In genomic region chr5:87458810-87459209, GRCm38 (mm10) we compare ENCODE assay signal across 24 mouse cellular contexts. TPM values are rescaled to one million over a fixed set of nuclear protein-coding genes. Genes with fewer than 3 reads are reported as not detected.
"Had no signal": no experiment of that assay in that cellular context is flagged by ENCODE, and none has a peak within 500 bp of the region (broad histone marks: within the 10 kb centered on the region; RNA-seq: fewer than 3 reads in every experiment).

No protein-coding gene starts in this region.

- H3K4me2 ChIP-seq: liver, embryonic 15.5 days; lung, embryonic 14.5 days; neural tube, embryonic 13.5 days; neural tube, embryonic 15.5 days had no signal

- H3K36me3 ChIP-seq: liver, embryonic 15.5 days; midbrain, embryonic 10.5 days; neural tube, embryonic 13.5 days; neural tube, embryonic 15.5 days had no signal

- H3K4me3 ChIP-seq: liver, embryonic 15.5 days; midbrain, embryonic 10.5 days; myocyte; neural tube, embryonic 13.5 days; neural tube, embryonic 15.5 days had no signal

- H3K4me1 ChIP-seq: liver, embryonic 15.5 days; midbrain, embryonic 10.5 days; neural tube, embryonic 13.5 days; neural tube, embryonic 15.5 days had no signal

- H3K9me3 ChIP-seq: liver, embryonic 15.5 days; midbrain, embryonic 10.5 days; neural tube, embryonic 13.5 days; neural tube, embryonic 15.5 days had no signal

- H3K9ac ChIP-seq: liver, embryonic 15.5 days; lung, embryonic 14.5 days; neural tube, embryonic 13.5 days; neural tube, embryonic 15.5 days had no signal

- ATAC-seq: midbrain, embryonic 16.5 days had no signal

- H3K27me3 ChIP-seq: liver, embryonic 15.5 days; neural tube, embryonic 13.5 days; neural tube, embryonic 15.5 days had no signal

- H3K27ac ChIP-seq: liver, embryonic 15.5 days; midbrain, embryonic 10.5 days; neural tube, embryonic 13.5 days; neural tube, embryonic 15.5 days had no signal

- DNase-seq: lung, adult 18-20 months; lung, embryonic 14.5 days; lung, postnatal 10 days; lung, postnatal 4 days; retina, postnatal 1 day; right cerebral cortex, adult 18-20 months; right cerebral cortex, postnatal 25 days; right cerebral cortex, postnatal 4 days; spleen, adult 18-20 months; thymus, adult 18-20 months; thymus, postnatal 14 days; thymus, postnatal 36 days had no signal

RNA-seq across cellular contexts. Expression of gene Ugt2a2, which starts 23.2 kb away (rescaled TPM):
- polyA plus RNA-seq: liver, embryonic 15.5 days; lung, embryonic 14.5 days; lung, embryonic 16.5 days; midbrain, embryonic 10.5 days; midbrain, embryonic 16.5 days; myocyte; neural tube, embryonic 11.5 days; neural tube, embryonic 13.5 days; neural tube, embryonic 15.5 days; small intestine, adult 2 months; stomach, embryonic 14.5 days; stomach, embryonic 16.5 days; thymus, postnatal 0 days had no signal

RNA-seq across cellular contexts. Expression of gene Gm43638, which starts 27.8 kb away (rescaled TPM):
- polyA plus RNA-seq: liver, embryonic 15.5 days; lung, embryonic 14.5 days; lung, embryonic 16.5 days; midbrain, embryonic 10.5 days; midbrain, embryonic 16.5 days; myocyte; neural tube, embryonic 11.5 days; neural tube, embryonic 13.5 days; neural tube, embryonic 15.5 days; small intestine, adult 2 months; stomach, embryonic 14.5 days; stomach, embryonic 16.5 days; thymus, postnatal 0 days had no signal

RNA-seq across cellular contexts. Expression of gene Ugt2a1, which starts 31.9 kb away (rescaled TPM):
- polyA plus RNA-seq: liver, embryonic 15.5 days; lung, embryonic 14.5 days; lung, embryonic 16.5 days; midbrain, embryonic 10.5 days; midbrain, embryonic 16.5 days; myocyte; neural tube, embryonic 11.5 days; neural tube, embryonic 13.5 days; neural tube, embryonic 15.5 days; small intestine, adult 2 months; stomach, embryonic 14.5 days; stomach, embryonic 16.5 days; thymus, postnatal 0 days had no signal

RNA-seq across cellular contexts. Expression of gene Ugt2b38, which starts 34.8 kb away (rescaled TPM):
- polyA plus RNA-seq: liver, embryonic 15.5 days; lung, embryonic 14.5 days; lung, embryonic 16.5 days; midbrain, embryonic 10.5 days; midbrain, embryonic 16.5 days; myocyte; neural tube, embryonic 11.5 days; neural tube, embryonic 13.5 days; neural tube, embryonic 15.5 days; small intestine, adult 2 months; stomach, embryonic 14.5 days; stomach, embryonic 16.5 days; thymus, postnatal 0 days had no signal
